Mouse (Mus musculus) CD8-positive naive resting alpha-beta T cell, adult 2 months (primary cell): Measurements from ENCODE around the gene Pcbp1.
"Not testable (repeated sequence)": the region's sequence is repeated elsewhere in the genome, so short reads cannot be mapped to it uniquely, and the experiment has no call there.

ENCODE experiments used
- DNase-seq, 2 experiments: peaks; one replicate each; pipeline ENCODE4 v3.0.0; 2022; ENCODE audit warnings: low read depth in 2 of 2, low spot score in 2 of 2

Pcbp1 gene

DNA sequence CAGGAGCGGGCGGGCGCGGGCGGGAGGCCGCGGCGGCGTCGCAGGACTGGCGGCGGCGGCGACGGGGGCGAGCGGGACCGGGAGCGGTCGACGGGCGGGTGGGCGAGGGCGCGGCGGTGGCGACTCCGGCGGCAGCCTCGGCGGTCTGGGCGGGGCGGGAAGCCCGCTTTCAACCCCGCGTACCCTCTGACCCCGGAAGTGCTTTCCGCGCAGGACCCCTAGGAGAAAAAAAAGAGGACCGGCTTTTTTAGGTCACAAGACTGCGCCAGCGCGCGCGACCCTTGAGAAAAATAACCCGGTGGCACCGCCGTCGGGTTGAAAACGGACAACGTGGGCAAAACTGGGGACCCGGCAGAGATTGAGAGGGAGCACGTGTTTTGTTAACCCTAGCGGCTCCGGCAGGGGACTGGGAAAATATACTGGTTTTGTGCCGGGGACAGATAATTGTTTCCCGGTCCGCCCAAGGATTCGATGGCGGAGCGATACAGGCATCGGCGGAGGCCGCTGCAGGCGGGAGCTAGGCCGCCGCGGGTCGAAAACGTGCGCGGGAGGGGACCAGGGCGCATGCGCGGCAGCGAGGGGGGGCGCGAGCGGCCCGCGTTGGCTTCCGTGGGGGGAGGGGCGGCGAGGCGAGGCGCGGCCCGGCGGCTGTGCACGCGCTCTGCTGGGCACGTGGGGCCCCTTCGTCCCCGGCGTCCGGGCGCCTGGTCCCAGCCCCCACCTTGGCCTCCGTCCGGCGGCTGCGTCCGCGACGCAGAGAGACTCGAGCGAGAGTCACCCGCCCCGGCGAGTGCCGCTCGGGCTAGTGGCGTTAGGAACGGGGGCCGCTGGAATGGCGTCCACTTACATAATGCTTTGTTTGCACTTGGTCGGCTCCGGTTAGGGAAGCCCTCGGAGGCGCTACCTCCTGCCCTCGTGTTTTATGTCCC, at the start of gene Pcbp1:
Pcbp1 (minus strand) TSS at position 290 of the 929 bp plus-strand sequence.
- DNase-seq = peak; percentile 95 to 97

DNA sequence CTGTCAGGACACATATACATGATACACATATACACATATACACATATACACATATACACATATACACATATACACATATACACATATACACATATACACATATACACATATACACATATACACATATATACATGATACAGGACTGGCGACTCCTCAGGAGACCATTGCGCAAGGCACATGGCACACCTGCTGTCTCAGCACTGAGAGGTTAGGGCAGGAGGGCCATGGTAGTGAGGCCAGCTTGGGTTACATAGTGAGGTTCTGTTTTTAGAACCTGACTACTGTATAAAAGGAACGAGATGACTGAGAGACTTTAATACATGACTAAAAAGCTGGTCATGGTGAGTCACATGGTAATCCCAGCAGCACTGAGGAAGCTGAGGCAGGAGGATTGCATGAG, 48.4 kb upstream of the Pcbp1 start:
- DNase-seq = no peak

DNA sequence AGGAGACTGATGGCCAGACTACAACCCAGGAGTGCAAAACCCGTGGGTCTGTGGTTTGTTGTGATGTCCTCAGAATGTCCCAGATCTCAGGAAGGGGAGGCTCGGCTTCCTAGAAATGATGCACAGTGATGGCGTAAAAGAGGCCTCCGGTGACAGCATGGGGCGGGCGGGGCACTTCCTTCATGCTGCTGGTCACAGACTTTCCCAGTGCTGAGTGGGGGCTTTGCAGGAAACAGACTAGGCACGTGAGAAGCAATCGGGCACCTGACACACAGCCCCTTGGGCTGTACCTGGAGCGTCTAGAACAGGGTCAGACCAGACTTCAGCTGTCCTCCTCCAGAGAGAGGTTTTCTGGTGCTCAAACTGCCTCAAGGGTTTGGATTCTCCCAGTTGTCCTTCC, 44.7 kb upstream of the Pcbp1 start:
- DNase-seq = peak; percentile 28 to 38

DNA sequence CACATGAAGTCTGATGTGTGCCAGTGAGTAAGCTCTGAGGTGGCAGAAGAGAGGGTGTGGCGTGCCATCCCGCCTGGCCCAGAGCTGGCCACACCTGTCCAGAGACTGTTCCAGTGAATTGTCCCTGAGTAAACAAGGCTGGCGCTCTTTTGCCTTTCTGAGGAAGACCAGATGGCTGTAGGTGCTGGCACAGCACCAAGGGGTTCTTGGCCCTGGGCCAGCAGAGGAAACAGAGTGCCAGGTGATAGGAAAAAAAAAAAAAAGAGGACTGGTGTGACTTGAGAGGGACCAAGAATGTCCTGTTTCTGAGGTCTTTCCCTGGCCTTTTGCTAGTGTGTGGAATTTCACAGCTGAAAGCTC, 43.3 kb upstream of the Pcbp1 start:
- no peak for DNase-seq

DNA sequence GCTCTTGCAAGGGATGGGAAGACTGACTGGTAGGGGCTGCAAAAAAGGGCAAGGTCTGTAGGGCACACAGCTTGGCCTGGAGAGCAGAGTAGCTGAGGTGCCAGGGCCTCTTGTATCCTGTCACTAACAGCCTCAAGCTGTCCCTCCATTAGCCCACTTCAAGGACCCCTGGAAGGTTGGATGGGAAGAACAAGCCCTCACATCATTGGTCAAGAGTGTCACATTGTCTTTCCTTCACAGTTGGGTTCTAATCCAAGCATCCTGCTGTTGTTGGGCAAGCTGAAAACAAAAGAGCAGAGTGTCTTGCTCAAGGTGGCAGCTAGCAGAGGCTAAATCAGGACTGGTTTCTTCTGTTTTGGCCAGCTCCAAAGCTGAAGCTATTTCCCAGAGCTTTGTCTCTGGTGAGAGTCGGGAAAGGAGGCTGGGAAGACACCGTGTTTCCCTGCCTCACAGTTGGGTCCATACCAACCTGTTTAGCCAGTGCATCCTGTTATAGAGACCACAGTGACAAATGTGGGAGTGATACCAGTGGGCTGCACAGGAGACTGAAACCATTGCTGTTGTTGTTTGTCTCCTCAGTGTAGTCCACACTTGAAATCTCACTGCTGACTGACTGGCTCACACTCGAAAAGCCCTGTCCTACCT, 42.8 kb upstream of the Pcbp1 start:
- DNase-seq = no peak

DNA sequence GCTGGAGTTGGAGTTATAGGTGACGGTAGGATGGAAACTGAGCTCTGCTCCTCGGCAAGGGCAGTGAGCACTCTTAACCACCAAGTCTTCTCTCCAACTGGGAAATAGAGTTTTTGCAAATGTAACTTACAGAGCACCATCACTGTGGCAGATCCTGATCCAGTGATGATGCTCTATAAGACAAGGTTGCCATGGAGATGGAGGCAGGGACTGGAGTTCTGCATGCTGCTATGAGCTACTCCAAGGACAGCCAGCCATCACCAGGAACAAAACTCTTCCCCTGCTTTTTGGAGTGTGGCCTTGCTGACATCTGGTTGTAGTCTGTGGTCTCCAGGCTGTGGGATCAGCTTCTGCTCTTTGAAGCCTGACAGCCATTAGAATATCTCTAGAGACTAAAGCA, 39.7 kb upstream of the Pcbp1 start:
- no peak for DNase-seq

DNA sequence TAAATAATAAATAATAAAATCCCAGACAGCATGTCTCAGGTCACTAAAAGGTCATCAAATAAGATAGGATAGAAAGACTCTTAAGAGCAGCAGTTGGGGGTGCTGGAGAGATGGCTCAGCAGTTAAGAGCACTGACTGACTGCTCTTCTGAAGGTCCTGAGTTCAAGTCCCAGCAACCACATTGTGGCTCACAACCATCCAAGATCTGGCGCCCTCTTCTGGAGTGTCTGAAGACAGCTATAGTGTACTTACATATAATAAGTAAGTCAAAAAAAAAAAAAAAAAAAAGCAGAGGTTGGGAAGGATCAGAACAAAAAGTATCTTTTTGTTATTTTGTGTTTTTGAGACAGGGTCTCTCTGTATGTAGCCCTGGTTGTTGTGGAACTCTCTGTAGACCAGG, 31.1 kb upstream of the Pcbp1 start:
- not testable (repeated sequence) for DNase-seq

DNA sequence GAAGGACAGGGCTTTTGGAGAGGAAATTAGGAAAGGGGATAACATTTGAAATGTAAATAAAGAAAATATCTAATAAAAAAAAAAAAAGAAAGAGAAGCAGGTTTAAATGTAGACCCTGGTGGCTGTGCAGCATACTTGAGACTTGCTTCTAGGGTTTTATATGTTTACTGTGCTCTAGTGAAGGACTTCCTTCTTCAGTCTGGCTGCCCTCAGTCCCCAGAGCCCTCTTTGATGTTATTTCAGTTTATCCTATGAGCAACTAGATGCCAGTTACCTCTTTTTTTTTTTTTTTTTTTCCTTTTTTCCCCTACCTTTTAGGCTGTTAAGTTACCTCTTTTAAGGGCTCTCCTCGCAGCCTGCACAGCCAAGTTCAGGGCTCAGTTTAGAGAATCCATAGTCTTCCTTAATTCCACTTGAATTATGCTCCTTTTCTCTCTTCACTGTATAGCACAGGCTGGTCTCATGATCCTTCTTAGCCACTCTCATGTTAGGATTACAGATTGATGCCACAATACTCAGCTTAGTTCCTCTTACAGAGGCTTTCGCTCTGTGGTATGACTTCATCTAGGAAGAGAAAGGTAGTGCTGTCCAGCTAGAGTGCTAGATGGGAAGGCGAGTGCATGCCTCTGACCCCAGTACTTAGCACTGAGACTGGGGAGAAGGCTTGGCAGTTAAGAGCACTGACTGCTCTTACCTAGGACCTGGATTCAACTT, 30.4 kb upstream of the Pcbp1 start:
- DNase-seq = no peak

DNA sequence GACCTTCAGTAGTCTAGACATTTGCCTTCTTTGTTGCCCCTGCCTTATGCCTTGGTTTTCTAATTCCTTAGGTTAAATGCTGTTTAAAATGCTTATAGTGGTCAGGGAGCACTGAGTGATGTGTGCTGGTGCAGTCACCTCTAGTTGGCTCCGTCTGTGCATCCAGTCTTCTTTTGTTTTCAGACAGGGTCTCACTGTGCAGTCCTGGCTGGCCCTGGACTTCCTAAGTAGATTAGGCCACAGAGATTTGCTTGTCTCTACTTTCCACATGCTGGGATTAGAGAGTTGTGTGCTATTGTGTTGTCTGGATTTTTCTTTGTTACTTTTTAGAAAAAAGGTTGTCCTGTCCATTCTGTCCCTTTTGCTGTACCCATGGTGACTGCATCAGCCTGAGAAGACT, 24.5 kb upstream of the Pcbp1 start:
- DNase-seq = no peak

DNA sequence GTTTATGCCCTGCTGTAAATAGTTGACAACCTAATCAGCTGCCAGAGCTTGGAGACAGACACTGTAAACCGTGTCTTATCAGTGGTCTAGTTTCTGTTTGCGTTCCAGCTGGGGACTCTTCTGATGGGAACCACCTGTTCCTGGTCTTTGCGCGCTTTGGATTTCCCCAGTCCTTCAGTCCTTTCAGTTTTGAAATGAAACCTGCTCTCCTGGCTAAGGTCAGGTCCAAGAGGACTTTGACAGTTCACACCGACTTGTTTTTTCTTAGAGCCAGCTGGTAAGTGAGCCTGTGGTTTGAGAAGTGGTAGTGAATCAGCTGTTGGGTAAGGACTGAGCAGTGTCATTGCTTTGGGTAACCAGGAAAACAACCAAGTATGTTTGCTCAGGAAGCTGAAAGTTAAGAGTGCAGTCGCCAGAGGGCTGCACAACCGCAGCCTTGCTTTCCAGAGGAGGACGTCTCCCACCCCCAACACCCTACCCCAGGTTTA, 21.8 kb upstream of the Pcbp1 start:
- DNase-seq = no peak

DNA sequence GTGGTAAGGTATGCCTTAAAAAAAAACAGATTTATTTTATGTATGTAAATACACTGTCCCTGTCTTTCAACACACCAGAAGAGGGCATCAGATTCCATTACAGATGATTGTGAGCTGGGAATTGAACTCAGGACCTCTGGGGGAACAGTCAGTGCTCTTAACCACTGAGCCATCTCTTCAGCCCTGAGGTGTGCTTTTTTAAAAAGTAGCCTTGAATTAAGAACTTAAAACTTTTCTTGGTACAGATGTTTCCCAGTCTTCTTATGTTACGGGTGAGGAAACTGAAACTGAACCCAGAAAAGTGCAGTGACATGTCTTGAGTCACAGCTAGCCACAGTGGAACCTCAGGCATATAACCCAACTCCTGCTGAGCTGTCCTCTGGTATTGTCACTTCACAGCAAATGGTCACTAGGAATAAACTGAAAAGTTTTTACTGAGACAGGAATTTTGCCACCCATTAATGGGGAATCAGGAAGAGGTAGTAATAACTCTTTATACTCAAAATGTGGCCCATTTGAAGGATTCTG, 21.2 kb upstream of the Pcbp1 start:
- no peak for DNase-seq

DNA sequence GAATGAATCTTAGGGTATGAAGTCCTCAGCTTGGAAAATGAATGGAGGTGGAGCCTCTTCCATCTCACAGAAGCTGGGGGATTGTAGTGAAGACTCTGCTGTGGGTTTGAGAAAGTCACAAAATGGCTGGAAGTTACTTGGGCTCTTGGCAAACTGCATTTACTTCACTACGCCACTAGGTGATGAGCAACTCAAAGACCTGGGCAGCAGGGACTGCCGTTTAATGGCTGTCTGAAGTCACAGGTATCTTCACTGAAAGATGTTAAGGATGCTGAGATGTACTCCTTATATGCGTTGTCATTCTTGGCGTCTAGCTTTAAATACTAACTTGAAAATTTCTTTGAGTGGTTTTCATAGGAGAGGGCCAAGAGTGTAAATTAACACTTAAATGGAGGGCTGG, 19.1 kb upstream of the Pcbp1 start:
- DNase-seq = peak; percentile 28 to 41

DNA sequence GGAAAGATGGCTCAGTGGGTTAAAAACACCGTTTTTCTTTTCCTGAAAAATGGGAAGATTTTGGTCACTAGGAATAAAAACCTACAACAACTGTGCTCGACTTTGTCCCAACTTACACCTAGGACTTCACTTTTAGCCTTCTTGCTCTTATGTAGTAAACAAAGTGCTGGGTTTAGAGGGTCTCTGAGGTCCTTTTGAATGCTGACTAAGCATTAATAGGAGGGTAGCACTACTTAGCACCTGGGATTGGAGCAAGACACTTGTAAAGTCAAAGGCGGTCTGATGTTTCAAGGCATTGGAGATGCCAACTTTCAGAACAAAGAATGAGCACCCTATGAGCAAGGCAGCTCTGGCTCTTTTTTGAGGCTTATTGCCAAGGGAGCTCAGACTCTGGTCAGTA, 17.7 kb upstream of the Pcbp1 start:
- no peak for DNase-seq

DNA sequence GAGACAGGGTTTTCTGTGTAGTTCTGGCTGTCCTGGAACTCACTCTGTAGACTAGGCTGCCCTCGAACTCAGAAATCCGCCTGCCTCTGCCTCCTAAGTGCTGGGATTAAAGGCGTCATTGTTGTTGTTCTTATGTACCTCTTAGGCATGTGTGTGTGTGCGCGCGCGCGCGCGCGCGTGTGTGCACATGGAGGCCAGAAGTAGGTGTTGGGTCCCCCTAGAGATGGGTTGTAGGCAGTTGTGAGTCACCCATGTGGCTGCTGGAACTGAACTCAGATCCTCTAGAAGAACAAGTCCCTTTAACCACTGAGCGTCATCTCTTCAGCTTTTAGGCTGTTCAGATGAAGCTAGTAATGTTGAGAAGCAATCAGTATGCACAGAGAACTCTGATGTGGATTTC, 16.9 kb upstream of the Pcbp1 start:
- DNase-seq = no peak

DNA sequence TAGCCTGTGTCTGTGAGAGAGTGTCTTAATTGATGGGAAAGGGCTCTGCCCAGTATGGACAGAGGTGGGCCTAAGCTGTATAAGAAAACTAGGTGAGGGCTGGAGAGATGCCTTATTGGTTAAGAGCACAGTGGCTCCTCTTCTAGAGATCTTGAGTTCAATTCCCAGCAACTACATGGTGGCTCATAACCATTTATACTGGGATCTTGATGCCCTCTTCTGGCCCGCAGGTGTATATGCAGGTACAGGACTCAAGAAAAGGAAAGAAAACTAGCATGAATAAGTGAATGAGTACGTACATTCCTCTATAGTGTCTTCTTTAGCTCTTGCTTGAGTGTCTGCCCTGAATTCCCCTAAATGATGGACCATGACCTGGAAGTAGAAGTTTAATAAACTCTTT, 15.5 kb upstream of the Pcbp1 start:
- DNase-seq = no peak

DNA sequence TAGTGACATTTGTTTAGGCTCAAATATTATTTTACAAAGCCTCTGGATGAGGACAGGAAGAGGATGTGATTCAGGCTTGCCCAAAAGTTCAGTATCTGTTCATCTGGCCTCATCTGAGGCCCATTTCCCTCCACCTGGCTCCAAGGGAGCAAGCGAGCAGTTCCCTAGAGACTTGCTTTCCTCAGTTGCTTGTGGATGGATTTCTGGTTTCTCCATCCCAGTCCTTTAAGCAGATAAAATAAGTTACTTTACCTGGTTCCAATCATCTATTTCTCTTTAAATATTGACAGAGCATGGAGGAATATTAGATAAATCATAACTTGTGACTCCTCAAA, 2.3 kb upstream of the Pcbp1 start:
- DNase-seq = no peak

DNA sequence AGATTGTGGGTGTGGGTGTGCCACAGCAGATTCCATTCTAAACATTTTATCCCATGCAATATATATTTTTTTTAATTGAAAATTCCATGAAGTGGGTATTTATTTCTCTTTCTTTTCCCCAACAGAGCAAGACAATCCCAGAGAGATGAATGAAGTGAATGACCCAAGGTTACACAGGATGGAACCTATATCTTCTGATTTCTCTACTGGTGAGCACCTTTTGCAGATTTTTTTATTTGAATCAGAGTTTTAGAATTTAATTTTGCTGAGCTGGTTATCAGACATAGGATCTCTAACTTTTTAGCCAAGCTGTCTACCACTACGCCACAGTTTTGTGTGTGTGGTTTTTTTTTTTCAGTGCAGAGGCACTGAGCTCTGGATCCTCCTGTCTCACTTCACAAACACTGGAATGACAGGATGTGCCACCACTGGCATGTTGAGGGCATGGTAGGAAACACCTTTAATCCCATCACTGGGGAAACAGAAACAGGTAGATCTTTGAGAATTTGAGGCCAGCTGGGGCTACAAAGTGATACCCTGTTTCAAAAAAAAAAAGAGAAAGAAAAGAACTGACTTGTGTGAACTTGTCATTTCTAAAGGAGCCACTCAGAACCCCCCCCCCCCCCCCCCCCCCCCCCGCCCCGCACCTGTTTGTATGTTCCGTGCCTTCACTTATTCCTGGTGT, 1.8 kb upstream of the Pcbp1 start:
- DNase-seq = peak in 1 of 2 experiments; percentile 15

DNA sequence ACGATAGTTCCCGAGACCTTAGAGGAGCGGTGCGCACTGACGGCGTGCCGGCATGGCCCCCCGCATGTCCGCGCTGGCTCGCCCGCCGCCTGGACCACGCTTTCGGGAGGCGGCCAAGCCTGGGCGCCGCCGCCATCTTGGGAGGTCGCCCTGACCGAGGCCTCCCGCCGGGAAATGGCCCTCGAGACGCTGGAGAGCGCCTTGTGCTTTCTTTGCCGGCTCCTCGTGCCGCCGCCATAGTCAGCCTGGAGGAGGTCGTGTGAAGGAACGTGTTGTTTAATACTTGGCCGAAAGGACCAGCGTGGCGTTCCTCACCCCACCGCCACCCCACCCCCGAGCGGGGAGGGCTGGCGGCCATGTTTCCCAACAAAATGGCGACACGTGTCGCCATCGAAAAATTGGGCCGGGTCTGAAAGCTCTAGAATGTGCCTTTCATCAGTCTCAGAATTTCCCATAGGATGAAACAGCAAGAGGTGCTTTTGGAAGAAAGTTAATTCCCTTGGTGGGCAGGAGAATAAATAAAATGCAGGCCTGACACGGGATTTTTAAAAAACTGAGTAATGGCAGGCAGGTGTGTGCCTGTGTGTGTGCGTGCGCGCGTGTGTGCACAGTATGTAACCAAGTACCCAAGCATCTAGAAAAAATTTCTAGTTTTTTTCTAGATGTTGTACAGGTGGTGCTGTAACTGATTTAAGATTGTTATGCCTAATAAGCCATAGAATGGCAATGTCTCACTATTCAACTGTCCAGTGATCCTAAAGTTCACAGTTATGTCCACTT, 1.0 kb upstream of the Pcbp1 start:
- DNase-seq = peak; percentile 79 to 86

DNA sequence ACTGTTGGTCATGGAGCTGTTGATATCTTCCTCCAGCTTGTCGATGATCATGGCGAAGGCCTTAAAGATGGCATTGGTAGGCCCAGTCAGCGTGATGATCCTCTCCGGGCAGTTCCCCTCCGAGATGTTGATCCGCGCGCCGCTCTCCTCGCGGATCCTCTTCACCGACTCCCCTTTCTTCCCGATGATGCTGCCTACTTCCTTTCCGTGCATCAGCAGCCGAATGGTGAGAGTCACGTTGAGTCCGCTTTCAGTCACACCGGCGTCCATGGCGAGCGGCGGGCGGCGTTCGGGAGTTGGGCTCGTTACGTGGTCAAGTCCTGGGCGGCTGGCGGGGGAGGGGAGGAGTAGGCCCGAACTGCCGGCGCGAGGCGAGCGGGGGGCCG, 482 bp downstream of the Pcbp1 start:
- peak; percentile 29 to 36 for DNase-seq

DNA sequence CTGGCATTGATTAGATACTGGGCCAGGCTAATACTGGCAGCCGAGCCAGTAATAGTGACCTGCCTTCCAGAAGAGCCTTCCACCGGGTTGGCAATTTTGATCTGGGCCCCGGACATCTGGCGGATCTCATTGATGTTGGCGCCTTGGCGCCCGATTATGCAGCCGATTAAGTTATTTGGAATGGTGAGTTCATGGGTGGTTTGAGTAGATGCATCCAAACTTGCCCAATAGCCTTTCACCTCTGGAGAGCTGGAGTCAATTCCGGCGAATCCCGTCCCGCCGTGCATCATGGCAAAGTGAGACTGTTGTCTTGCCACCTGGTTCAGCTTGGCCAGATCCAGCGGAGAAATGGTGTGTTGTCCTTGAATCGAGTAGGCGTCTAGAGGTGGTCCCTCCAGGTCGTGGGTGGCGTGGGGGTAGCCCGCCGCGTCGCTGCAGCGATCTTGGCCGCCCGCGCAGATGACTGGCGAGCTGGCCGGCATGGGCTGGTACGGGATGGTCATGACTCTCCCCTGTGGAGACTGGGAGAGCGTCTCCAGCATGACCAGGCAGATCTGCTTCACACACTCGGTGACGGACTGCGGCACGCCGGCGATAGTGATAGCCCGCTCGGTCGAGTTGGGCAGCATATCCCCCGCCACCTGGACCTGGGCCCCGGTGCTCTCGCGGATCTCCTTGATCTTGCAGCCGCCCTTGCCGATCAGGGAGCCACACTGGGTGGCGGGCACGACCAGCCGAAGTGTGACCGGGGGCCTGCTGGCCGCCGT, 1.1 kb downstream of the Pcbp1 start:
- peak in 1 of 2 experiments; percentile 11 for DNase-seq
